Mouse (Mus musculus): Measurements from ENCODE around the gene Bbip1. TPM values are rescaled to one million over a fixed set of nuclear protein-coding genes. Genes with fewer than 3 reads are reported as not detected.

Gene Bbip1
- polyA plus RNA-seq, 1 experiment from 2014 or later, result 121 TPM

DNA sequence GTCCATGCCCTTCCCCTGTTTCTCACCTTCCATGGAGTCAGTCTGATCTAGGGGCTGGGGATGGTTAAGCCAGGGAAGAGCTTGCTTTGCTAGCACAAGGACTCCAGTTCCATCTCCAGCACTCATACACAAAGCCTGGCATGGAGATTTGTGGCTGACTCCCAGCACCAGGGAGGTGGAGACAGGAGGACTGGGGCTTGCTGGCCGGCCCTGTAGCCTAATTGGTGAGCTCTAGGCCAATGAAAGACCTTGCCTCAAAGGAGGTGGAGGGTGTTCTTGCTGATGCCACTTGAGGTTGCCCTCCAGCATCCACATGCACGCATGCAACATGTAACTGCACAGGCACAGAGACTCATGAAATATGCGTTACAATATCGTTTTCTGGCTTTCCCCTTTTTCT lies 45.9 kb downstream of the Bbip1 start:
- ATAC-seq (ENCODE audit: low FRiP score, low read depth), result no peak
- H3K4me1 ChIP-seq, result peaks cover 6% of the 10 kb centered on the region
- H3K9ac ChIP-seq, result no peak overlapping the region
- H3K27me3 ChIP-seq (replicated peaks), result no peaks in the 10 kb centered on the region
- 83% methylated on average over 4 of the region's 4 CpGs for WGBS
- H3K36me3 ChIP-seq, result no peaks in the 10 kb centered on the region
- H3K27ac ChIP-seq, result no peak overlapping the region
- H3K4me2 ChIP-seq (replicated peaks), result no peak overlapping the region
- H3K9me3 ChIP-seq, result no peaks in the 10 kb centered on the region
- H3K4me3 ChIP-seq, result no peak overlapping the region

DNA sequence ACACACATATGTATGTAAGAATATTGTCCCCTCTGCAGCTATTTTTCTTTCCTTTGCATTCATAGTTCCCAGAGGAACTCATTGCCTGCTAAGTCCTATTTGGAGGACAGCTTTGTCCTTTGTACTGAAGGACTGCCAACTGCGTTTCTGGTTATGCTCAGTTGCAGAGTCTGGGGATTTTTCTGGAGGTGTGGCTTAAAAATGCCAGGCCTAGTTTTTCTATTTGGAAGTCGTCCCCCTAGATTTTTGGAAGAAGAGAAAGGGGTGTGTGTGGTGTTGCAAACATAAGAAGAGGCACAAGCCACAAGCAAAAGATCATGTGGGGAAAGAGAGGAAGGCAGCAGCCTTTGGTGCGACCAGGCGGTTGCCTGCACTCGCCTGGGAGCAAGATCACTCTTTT lies 46.4 kb downstream of the Bbip1 start:
- no peak overlapping the region for H3K9ac ChIP-seq
- ATAC-seq (ENCODE audit: low FRiP score, low read depth), result no peak
- H3K27me3 ChIP-seq (replicated peaks), result no peaks in the 10 kb centered on the region
- WGBS, result 84% methylated on average over 5 of the region's 5 CpGs
- no peak overlapping the region for H3K4me3 ChIP-seq
- no peak overlapping the region for H3K4me2 ChIP-seq (replicated peaks)
- no peaks in the 10 kb centered on the region for H3K36me3 ChIP-seq
- no peaks in the 10 kb centered on the region for H3K9me3 ChIP-seq
- no peak overlapping the region for H3K27ac ChIP-seq
- H3K4me1 ChIP-seq, result peaks cover 6% of the 10 kb centered on the region

DNA sequence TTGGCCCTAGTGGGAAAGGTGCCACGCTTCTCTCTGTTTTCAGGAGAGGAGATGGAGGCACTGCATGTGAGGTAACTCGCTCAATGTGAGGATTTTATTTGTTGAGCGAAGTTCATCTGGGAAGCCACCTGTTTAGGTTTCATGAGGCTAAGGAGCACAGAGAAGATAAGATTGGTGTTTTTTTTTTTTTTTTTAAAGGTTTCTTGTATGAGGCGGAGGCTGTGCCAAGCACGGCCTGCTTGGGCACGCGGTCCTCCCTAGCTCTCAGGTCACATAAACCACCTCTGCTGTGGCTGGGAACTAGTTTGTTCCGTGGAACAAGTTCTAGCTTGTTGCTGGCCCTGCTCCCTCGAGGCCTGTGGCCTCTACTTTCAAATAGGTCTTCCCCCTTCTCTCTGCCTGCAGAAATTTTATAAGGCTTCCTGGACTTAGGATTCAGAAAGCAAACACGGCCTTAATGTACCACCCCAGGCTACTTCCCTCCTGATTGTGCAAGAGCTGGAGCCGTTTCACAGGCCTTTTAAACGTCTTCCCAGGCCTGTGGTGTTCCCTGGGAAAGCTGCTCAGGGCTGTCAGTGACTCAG lies 49.8 kb downstream of the Bbip1 start:
- 0 out of 2 replicates have a peak, but pooled peaks cover 5% of the 10 kb centered on the region for H3K4me1 ChIP-seq
- no peak overlapping the region for H3K9ac ChIP-seq

DNA sequence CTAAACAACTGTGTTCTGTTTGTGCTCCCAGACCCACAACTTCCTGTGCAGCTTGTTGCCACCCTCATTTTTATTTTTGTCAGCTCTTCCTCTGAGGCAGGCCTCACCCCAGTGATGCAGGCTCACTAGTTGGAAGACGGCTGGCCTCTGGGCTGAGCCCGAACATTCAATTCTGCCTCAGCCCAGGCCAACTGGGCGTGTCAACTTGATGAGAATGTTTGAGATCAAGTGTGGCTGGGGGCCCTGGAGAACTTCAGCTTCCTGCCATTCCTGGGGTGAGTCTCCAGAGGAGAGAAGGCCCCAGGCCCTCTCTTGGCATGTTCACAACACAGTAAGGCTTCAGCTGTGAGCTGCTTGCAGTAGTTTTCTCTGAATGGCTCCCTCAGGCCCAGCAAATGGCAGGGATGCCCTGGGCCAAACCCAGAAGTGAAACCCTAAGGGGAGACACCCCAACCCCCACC lies 50.7 kb downstream of the Bbip1 start:
- Histone ChIP-seq H3K27me3 (replicated peaks) (no peaks in the 10 kb centered on the region), H3K4me1 (0 out of 2 replicates have a peak, but pooled peaks cover 5% of the 10 kb centered on the region), H3K4me2 (replicated peaks) (no peak overlapping the region), H3K36me3 (no peaks in the 10 kb centered on the region), H3K27ac (no peak overlapping the region), H3K9me3 (no peaks in the 10 kb centered on the region), H3K9ac (no peak overlapping the region), H3K4me3 (no peak overlapping the region)
- ATAC-seq (ENCODE audit: low FRiP score, low read depth), result no peak
- WGBS, result 82% methylated on average over 3 of the region's 3 CpGs

More for the DNA sequence above, 49.8 kb downstream of the Bbip1 start:
- no peak for ATAC-seq (ENCODE audit: low FRiP score, low read depth)
- no peaks in the 10 kb centered on the region for H3K36me3 ChIP-seq
- no peak overlapping the region for H3K27ac ChIP-seq
- no peaks in the 10 kb centered on the region for H3K27me3 ChIP-seq (replicated peaks)
- no peaks in the 10 kb centered on the region for H3K9me3 ChIP-seq
- WGBS, result 77% methylated on average over 12 of the region's 12 CpGs
- H3K4me3 ChIP-seq, result no peak overlapping the region
- H3K4me2 ChIP-seq (replicated peaks), result no peak overlapping the region

DNA sequence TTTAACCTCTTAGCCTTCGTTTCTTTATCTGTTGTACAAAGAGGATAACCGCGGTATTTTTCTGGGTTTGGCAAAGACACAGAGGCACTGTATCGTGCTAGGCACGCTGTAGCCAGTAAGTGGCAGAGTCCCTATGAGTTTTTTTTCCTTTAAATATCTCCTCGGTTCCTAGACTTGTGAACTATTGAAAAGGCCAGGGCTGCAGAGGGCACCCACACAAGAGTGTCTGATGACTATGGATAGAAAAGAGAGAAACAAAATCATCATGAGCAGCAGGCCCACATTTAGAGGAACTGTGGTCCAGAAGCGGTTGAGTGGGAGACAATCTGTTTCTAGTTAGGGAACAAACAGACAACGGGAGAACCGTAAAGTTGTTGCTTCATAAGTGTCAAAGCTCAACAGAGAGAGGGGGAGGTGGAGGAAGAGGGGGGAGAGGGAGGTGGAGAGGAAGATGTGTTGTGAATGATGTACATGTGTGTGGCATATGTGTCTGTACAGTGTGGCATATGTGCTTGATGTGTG lies 51.5 kb downstream of the Bbip1 start:
- no peak overlapping the region for H3K4me2 ChIP-seq (replicated peaks)
- no peak overlapping the region for H3K9ac ChIP-seq
- H3K4me1 ChIP-seq, result 0 out of 2 replicates have a peak, but pooled peaks cover 5% of the 10 kb centered on the region
- H3K27me3 ChIP-seq (replicated peaks), result no peaks in the 10 kb centered on the region
- no peaks in the 10 kb centered on the region for H3K36me3 ChIP-seq
- ATAC-seq (ENCODE audit: low FRiP score, low read depth), result no peak
- no peak overlapping the region for H3K27ac ChIP-seq
- H3K4me3 ChIP-seq, result no peak overlapping the region
- 76% methylated on average over 9 of the region's 9 CpGs for WGBS
- no peaks in the 10 kb centered on the region for H3K9me3 ChIP-seq

DNA sequence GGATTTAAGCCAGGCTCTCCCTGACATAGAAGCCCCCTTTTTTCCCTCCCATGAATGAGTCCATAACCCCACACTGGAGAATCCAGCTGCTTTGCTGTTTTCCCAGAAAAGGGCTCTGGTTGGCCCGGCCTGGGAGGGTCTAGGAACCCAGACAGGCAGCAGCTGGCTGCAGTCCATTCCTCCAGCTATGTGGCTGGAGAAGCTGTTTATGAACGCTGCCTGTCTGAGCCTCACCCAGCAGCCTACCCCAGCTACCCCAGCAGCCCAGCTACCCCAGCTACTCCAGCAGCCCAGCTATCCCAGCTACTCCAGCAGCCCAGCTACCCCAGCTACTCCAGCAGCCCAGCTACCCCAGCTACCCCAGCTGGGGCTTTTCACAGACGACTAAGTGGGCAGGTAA lies 52.4 kb downstream of the Bbip1 start, which contains the start of gene Pdcd4:
Gene Pdcd4 (plus strand): TSS at position 171 of the 400 bp plus-strand sequence.
- no peak within 1 kb of the TSS for H3K9ac ChIP-seq
- 64% methylated on average over 3 of the region's 3 CpGs for WGBS
- H3K36me3 ChIP-seq, result no peaks in the 10 kb centered on the region
- no peak within 1 kb of the TSS for H3K27ac ChIP-seq
- 0 out of 2 replicates have a peak, but pooled peaks cover 5% of the 10 kb centered on the region for H3K4me1 ChIP-seq
- ATAC-seq (ENCODE audit: low FRiP score, low read depth), result no peak
- no peaks in the 10 kb centered on the region for H3K27me3 ChIP-seq (replicated peaks)
- no peak within 1 kb of the TSS for H3K4me3 ChIP-seq
- no peaks in the 10 kb centered on the region for H3K9me3 ChIP-seq
- H3K4me2 ChIP-seq (replicated peaks), result no peak within 1 kb of the TSS

DNA sequence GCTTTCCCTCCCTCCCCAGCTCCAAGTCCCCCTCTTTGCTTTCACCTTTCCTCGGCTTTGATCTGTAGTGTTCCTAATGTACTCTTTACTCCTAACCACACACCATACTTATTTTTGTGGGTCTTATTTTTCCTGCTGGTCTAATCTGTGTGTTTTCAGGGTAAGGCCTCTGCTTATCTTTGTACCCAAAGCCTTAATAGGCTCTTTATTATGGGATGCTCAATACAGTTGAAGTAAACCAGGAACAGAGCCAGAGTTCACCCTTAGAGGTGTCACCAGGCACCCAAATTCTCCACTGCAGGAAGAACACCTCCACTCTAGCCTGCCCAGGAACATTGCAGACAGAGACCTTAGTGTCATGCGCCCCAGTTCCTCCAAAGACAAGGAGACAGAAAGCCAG lies 52.9 kb downstream of the Bbip1 start:
- Histone ChIP-seq H3K9ac (no peak overlapping the region), H3K9me3 (no peaks in the 10 kb centered on the region), H3K27me3 (replicated peaks) (no peaks in the 10 kb centered on the region), H3K4me2 (replicated peaks) (no peak overlapping the region), H3K4me1 (0 out of 2 replicates have a peak, but pooled peaks cover 5% of the 10 kb centered on the region), H3K27ac (no peak overlapping the region), H3K36me3 (no peaks in the 10 kb centered on the region), H3K4me3 (no peak overlapping the region)
- no peak for ATAC-seq (ENCODE audit: low FRiP score, low read depth)
- 92% methylated on average over 2 of the region's 2 CpGs for WGBS

DNA sequence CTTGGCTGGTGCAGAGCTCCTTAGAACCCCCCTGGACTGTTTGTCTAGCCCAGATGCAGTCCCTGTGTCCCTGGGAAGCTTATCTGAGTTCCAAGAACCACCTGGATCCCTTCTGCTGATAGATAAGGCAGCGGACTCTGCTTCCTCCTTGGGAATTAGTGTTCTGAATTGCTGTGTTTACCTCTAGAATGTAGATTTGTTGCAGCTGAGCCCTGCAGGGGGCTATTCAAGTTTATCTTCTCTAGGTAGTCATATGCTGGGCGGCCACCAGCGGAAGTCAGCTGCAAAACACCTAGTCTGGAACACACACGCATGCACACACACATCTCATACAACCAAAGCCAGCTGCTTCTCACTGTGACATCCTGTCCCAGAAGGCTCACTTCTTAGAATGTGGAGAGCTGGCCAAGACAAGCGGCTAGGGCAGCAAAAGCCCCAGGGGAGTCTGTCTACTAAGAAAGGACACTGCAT lies 53.6 kb downstream of the Bbip1 start:
- no peak for ATAC-seq (ENCODE audit: low FRiP score, low read depth)
- H3K27ac ChIP-seq, result no peak overlapping the region
- WGBS, result 77% methylated on average over 5 of the region's 5 CpGs
- H3K27me3 ChIP-seq (replicated peaks), result no peaks in the 10 kb centered on the region
- no peak overlapping the region for H3K4me2 ChIP-seq (replicated peaks)
- H3K36me3 ChIP-seq, result no peaks in the 10 kb centered on the region
- no peak overlapping the region for H3K4me3 ChIP-seq
- no peak overlapping the region for H3K9ac ChIP-seq
- no peaks in the 10 kb centered on the region for H3K9me3 ChIP-seq
- H3K4me1 ChIP-seq, result 0 out of 2 replicates have a peak, but pooled peaks cover 5% of the 10 kb centered on the region

DNA sequence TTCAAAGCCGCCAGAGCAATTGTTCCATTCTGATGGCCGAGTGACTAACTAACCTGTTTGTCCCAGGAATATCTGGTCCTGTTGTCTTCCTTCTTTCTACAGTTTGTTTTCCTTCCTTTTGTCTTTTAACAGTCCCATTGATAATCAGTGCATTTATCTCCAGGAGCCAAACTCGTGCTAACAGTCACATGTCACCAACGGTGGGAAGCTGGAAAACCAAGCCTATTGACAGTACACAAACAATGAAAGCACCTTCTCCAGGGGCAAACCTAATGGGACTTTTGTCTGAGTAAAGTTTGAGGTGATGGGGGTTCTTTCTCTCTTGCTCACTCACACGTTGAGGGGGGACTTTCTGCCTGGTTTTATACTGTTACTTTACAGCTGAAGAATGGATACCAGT lies 54.2 kb downstream of the Bbip1 start:
- no peak for ATAC-seq (ENCODE audit: low FRiP score, low read depth)
- no peak overlapping the region for H3K4me2 ChIP-seq (replicated peaks)
- 61% methylated on average over 5 of the region's 5 CpGs for WGBS

DNA sequence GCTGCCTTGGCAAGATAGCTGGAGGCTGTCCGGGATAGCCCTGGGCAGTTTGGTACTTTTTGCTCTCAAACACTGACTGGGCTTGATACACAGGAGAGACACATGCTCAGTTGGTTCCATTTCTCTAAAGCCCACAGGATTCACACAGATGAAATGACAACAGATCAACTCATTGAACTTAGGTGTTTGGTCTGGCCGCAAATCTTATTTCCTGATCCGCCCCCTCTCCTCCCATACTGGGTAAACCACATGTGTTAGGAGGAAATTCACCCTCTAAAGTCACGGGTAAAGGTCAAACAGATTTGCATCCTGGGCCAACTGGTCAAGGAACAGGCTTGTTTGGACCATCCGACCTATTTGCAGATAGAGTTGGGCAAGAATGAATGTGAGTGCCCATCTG lies 54.9 kb downstream of the Bbip1 start:
- WGBS, result 79% methylated on average over 5 of the region's 5 CpGs

More for the DNA sequence above, 54.2 kb downstream of the Bbip1 start:
- Histone ChIP-seq H3K9ac (no peak overlapping the region), H3K27ac (no peak overlapping the region), H3K4me3 (no peak overlapping the region), H3K4me1 (peaks cover 9% of the 10 kb centered on the region; the same call in 1 of the 2 replicates), H3K36me3 (no peaks in the 10 kb centered on the region), H3K9me3 (no peaks in the 10 kb centered on the region), H3K27me3 (replicated peaks) (no peaks in the 10 kb centered on the region)

DNA sequence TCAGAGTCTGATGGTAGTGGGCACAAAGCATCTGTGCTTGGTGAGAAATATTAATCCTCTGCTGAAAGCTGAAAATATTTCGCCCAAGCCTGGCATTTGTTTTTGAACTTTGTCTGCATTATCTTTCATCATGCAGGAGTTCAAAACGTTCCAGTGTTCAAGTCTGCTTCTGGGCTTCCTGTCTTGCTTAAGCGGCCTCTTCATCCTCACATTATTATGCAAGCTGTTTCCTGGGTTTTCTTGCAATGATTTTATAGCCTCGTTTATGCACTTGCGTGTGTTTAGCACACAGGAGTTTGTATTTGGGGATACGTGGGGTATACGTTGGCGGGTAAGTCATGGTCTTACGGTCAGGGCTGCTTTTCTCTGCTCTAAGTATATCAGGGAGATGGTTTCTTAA lies 56.1 kb downstream of the Bbip1 start:
- ATAC-seq (ENCODE audit: low FRiP score, low read depth), result no peak
- no peak overlapping the region for H3K9ac ChIP-seq
- H3K4me2 ChIP-seq (replicated peaks), result no peak overlapping the region
- peaks cover 9% of the 10 kb centered on the region; the same call in 1 of the 2 replicates for H3K4me1 ChIP-seq
- no peak overlapping the region for H3K27ac ChIP-seq
- H3K36me3 ChIP-seq, result no peaks in the 10 kb centered on the region
- no peaks in the 10 kb centered on the region for H3K27me3 ChIP-seq (replicated peaks)
- H3K4me3 ChIP-seq, result no peak overlapping the region
- WGBS, result 79% methylated on average over 9 of the region's 9 CpGs
- no peaks in the 10 kb centered on the region for H3K9me3 ChIP-seq

More for the DNA sequence above, 54.9 kb downstream of the Bbip1 start:
- Histone ChIP-seq H3K36me3 (no peaks in the 10 kb centered on the region), H3K27me3 (replicated peaks) (no peaks in the 10 kb centered on the region), H3K4me3 (no peak overlapping the region), H3K4me2 (replicated peaks) (no peak overlapping the region), H3K9me3 (no peaks in the 10 kb centered on the region), H3K9ac (no peak overlapping the region), H3K4me1 (peaks cover 9% of the 10 kb centered on the region; the same call in 1 of the 2 replicates), H3K27ac (no peak overlapping the region)
- ATAC-seq (ENCODE audit: low FRiP score, low read depth), result no peak

DNA sequence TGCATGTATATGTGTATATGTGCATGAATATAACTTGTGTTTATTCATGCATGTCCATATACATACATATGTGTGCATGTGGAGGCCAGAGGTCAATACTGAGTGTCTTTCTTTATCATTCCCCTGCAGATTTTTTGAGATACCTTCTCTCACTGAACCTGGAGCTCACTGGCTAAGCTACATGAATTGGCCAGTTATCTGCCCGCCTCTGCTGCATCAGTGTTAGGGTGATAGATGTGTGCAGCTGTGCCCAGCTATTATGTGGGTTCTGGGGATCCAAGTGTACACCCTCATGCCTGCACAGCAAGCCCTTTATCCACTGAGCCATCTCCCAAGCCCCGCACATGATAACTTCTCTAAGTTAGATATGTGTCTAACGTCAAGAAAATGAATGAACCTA lies 56.6 kb downstream of the Bbip1 start:
- no peak overlapping the region for H3K4me3 ChIP-seq
- H3K9me3 ChIP-seq, result no peaks in the 10 kb centered on the region
- no peak overlapping the region for H3K4me2 ChIP-seq (replicated peaks)
- no peak overlapping the region for H3K9ac ChIP-seq
- ATAC-seq (ENCODE audit: low FRiP score, low read depth), result no peak
- 87% methylated on average over 3 of the region's 3 CpGs for WGBS
- H3K27me3 ChIP-seq (replicated peaks), result no peaks in the 10 kb centered on the region
- H3K27ac ChIP-seq, result no peak overlapping the region
- no peaks in the 10 kb centered on the region for H3K36me3 ChIP-seq
- peaks cover 9% of the 10 kb centered on the region; the same call in 1 of the 2 replicates for H3K4me1 ChIP-seq

Data from neural tube, embryonic 12.5 days (tissue).